Mouse (Mus musculus) embryonic facial prominence, embryonic 11.5 days (tissue): ENCODE data around the gene Clasp2. TPM values are rescaled to one million over a fixed set of nuclear protein-coding genes. Genes with fewer than 3 reads are reported as not detected.
"Not testable (repeated sequence)": the region's sequence is repeated elsewhere in the genome, so short reads cannot be mapped to it uniquely, and the experiment has no call there.

Experiments
- ATAC-seq: fragments of 200-750 bp; cut with Nextera tagmentation; replicated peaks from 2 replicates; pipeline ENCODE4 v1.8.0; 2017; ENCODE audit warnings: low read depth; ENCODE audit not compliant: insufficient number of reproducible peaks, low FRiP score, low TSS enrichment
- DNase-seq: peaks from one replicate; pipeline ENCODE4 v3.0.0-alpha.2; 2015; ENCODE audit warnings: low spot score
- H3K27ac ChIP-seq: fragments of 300-500 bp; sonication (generic); replicated peaks from 2 replicates; pipeline ENCODE4 v1.5.1; 2014; ENCODE audit warnings: mild to moderate bottlenecking, low read depth, low read length, control low read depth
- H3K27me3 ChIP-seq: fragments of 300-500 bp; sonication (generic); 2 replicates; pipeline ENCODE4 v1.6.1; 2014; ENCODE audit warnings: mild to moderate bottlenecking, low read length, moderate library complexity, mixed read lengths; ENCODE audit not compliant: control insufficient read depth, insufficient read depth
- H3K36me3 ChIP-seq: fragments of 300-500 bp; sonication (generic); replicated peaks from 2 replicates; pipeline ENCODE4 v1.6.1; 2014; ENCODE audit warnings: low read depth, mild to moderate bottlenecking, low read length, moderate library complexity, mixed read lengths; ENCODE audit not compliant: control insufficient read depth, insufficient read depth
- H3K4me1 ChIP-seq: fragments of 300-500 bp; sonication (generic); 2 replicates; pipeline ENCODE4 v1.6.1; 2014; ENCODE audit warnings: low read length, mixed read lengths; ENCODE audit not compliant: control insufficient read depth, insufficient read depth
- H3K4me2 ChIP-seq: fragments of 300-500 bp; sonication (generic); 2 replicates; pipeline ENCODE4 v1.6.1; 2014; ENCODE audit warnings: low read depth, mild to moderate bottlenecking, control low read depth, low read length, moderate library complexity
- H3K4me3 ChIP-seq: fragments of 300-500 bp; sonication (generic); 2 replicates; pipeline ENCODE4 v1.5.1; 2014; ENCODE audit warnings: low read depth, low read length, control low read depth
- H3K9ac ChIP-seq: fragments of 300-500 bp; sonication (generic); replicated peaks from 2 replicates; pipeline ENCODE4 v1.6.1; 2014; ENCODE audit warnings: mild to moderate bottlenecking, control low read depth, low read length
- H3K9me3 ChIP-seq: fragments of 300-500 bp; sonication (generic); replicated peaks from 2 replicates; pipeline ENCODE4 v1.6.1; 2016; ENCODE audit warnings: mild to moderate bottlenecking, low read length, inconsistent platforms, mixed read lengths; ENCODE audit not compliant: control insufficient read depth
- WGBS: fragments of 180-500 bp; shearing (Covaris S2); extraction: QIAGEN DNeasy Blood & Tissue Kit; methylation state at CpG from one replicate; pipeline ENCODE4 v1.1.7; 2014; 5-methylcytosine and 5-hydroxymethylcytosine counted together
- polyA plus RNA-seq: library from polyadenylated mRNA; unstranded; fragments of >200 nt; fragmentation: Nextera tagmentation; extraction: Ambion mirVana; gene quantifications from 2 replicates; pipeline ENCODE4 v1.2.1, GENCODE M21; 2014

Gene Clasp2
- polyA plus RNA-seq, 1 experiment from 2014 or later: 30.2 TPM

DNA sequence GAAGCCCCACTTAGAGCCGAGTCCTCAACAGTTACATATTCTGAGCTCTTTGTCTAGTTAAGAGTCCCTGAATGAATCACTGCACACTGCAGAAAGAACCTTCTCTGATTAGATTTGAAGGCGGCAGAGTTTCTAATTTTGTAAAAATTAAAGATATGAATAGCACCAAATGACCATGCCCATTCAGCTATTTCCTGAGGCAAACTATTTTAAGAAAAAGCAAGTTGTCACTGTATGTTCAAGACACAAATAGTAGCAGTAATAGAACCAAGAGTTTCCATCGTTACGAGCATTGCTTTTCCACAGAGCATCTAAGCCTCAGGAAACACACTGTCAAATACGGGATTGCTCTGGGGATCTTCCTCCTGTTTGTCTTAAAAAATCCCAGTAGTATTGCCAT, 126.7 kb downstream of the Clasp2 start:
- Histone ChIP-seq H3K27ac (no peak overlapping the region), H3K4me3 (no peak overlapping the region), H3K9me3 (no peaks in the 10 kb centered on the region), H3K27me3 (no peaks in the 10 kb centered on the region), H3K36me3 (peaks cover 3% of the 10 kb centered on the region), H3K9ac (no peak overlapping the region), H3K4me2 (no peak overlapping the region), H3K4me1 (no peaks in the 10 kb centered on the region)
- ATAC-seq (no peak), DNase-seq (no peak)
- WGBS: 93% methylated on average over 5 of the region's 5 CpGs

DNA sequence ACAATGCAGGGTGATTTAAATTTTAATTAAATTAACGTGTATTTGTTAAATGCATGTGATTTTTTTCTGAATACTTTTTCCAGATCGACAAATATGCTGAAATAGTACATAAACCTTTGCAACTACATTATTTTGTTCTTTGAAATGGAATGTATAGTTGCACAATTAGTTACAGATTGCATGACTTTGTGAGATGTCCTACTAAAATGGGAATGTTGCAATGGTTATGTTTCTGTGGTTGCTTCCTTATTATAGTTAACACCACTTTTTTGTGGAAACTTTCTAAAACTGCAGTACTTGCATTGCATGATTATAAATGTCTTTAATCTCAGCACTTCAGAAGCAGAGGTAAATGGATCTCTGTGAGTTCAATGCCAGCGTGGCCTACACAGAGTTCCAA, 153.6 kb downstream of the Clasp2 start:
- no peak overlapping the region for H3K4me2 ChIP-seq
- H3K27ac ChIP-seq: no peak overlapping the region
- DNase-seq (no peak), ATAC-seq (no peak)
- no peak overlapping the region for H3K9ac ChIP-seq
- H3K9me3 ChIP-seq: no peaks in the 10 kb centered on the region
- no peaks in the 10 kb centered on the region for H3K4me1 ChIP-seq
- 91% methylated on average over 3 of the region's 3 CpGs for WGBS
- H3K4me3 ChIP-seq: no peak overlapping the region
- no peaks in the 10 kb centered on the region for H3K27me3 ChIP-seq
- H3K36me3 ChIP-seq: 0 out of 2 replicates have a peak, but pooled peaks cover 2% of the 10 kb centered on the region

DNA sequence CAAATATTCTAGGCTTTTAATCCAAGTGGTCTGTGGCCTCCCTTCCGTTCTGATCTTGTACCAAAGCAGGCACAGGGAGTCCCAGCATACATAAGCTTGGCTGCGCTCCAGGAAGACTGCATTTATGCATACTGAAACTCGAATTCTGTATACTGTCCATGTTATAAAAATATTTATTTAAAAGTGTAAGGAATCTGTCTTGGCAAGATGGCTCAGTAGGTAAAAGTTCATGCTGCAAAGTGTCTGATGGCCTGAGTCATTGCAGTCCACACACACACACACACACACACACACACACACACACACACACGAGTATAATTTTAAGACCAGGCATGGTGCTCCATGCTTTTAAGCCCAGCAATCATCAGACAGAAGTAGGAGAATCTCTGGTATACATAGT, 161.9 kb downstream of the Clasp2 start:
- Histone ChIP-seq H3K4me2 (no peak overlapping the region), H3K9ac (no peak overlapping the region), H3K27ac (no peak overlapping the region), H3K9me3 (no peaks in the 10 kb centered on the region), H3K36me3 (peaks cover 2% of the 10 kb centered on the region), H3K27me3 (no peaks in the 10 kb centered on the region), H3K4me3 (no peak overlapping the region), H3K4me1 (no peaks in the 10 kb centered on the region)
- DNase-seq (no peak), ATAC-seq (no peak)
- 89% methylated on average over 4 of the region's 4 CpGs for WGBS

DNA sequence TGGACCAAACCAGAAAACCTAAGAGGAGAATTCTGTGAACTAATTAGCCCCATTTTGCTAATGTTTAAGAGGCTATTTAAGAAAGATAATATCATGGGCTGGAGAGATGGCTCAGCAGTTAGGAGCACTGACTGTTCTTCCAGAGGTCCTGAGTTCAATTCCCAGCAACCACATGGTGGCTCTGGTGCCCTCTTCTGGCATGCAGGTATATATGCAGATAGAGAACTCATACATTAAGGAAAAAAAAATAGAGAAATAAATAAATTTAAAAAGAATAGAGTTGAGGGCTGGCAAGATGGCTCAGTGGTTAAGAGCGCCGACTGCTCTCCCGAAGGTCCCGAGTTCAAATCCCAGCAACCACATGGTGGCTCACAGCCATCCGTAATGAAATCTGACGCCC, 163.0 kb downstream of the Clasp2 start:
- H3K4me3 ChIP-seq, H3K4me1 ChIP-seq, H3K9me3 ChIP-seq, H3K9ac ChIP-seq, H3K27ac ChIP-seq, H3K27me3 ChIP-seq, H3K4me2 ChIP-seq, ATAC-seq, H3K36me3 ChIP-seq, DNase-seq: not testable (repeated sequence)
- WGBS: 89% methylated on average over 6 of the region's 6 CpGs

DNA sequence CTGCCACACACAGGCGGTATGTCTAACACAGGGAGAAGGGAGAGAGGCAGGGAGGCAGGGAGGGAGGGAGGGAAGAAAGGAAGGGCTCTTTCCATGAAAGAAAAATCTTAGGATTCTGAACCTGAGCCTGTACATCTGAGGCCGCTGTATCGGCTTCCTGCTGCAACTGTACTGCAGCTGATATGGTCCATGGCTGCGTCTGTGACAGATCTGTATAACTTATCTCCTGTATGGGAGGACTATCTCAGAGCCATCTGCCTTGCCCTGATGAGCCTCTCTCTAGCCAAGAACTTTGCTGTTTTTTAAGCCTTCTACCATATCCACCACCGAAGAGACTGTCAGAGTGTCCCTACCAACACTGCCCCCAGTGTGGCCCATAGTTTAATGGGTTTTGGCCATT, 174.5 kb downstream of the Clasp2 start:
- Histone ChIP-seq H3K9me3 (no peaks in the 10 kb centered on the region), H3K4me1 (no peaks in the 10 kb centered on the region), H3K4me2 (no peak overlapping the region), H3K36me3 (no peaks in the 10 kb centered on the region; the same call in 1 of the 2 replicates), H3K27me3 (no peaks in the 10 kb centered on the region), H3K27ac (no peak overlapping the region), H3K4me3 (no peak overlapping the region), H3K9ac (no peak overlapping the region)
- no peak for ATAC-seq
- 95% methylated on average over 5 of the region's 5 CpGs for WGBS
- no peak for DNase-seq

DNA sequence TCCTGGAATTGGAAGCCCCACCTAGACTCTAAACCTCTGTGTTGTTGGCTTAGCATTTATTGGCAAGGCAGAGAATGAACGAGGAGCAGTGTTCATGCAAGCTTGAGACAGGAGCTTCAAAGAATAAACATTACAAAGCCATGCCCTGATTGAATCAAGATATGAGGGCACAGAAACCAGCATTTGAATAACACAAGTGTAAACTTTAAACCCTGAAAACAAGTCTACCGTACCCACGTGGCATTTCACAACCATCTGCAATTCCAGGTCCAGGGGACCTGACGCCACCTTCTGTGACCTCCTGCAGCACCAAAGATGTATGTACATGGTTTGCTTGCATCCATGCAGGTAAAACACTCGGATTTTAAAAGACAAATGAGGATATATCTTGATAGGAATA, 181.4 kb downstream of the Clasp2 start:
- Histone ChIP-seq H3K4me1 (no peaks in the 10 kb centered on the region), H3K9ac (no peak overlapping the region), H3K36me3 (no peaks in the 10 kb centered on the region), H3K4me2 (no peak overlapping the region), H3K27ac (no peak overlapping the region), H3K4me3 (no peak overlapping the region), H3K27me3 (no peaks in the 10 kb centered on the region), H3K9me3 (no peaks in the 10 kb centered on the region)
- ATAC-seq: no peak
- WGBS: 93% methylated on average over 5 of the region's 5 CpGs
- DNase-seq: no peak

DNA sequence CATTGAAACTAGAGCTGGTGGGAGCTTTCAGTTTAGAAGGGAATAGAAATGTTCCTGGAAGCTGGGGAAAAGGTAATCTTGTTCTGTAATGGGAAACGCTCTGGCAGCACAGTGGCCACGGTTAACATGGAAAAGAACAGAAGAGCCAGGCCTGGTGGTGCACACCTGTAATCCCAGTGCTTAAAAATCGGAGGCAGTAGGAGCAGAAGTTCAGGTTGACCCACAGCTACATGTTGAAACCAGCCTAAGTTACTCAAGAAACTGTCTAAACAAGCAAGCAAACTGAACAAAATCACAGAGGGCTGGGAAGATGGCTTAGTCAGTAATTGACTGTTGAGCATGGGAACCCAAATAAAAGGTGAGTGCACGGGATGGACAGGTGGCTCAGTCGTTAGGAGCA, 183.6 kb downstream of the Clasp2 start:
- Histone ChIP-seq H3K4me1 (no peaks in the 10 kb centered on the region), H3K36me3 (no peaks in the 10 kb centered on the region), H3K27me3 (no peaks in the 10 kb centered on the region), H3K9me3 (no peaks in the 10 kb centered on the region), H3K27ac (no peak overlapping the region), H3K4me2 (no peak overlapping the region), H3K4me3 (no peak overlapping the region), H3K9ac (no peak overlapping the region)
- DNase-seq (no peak), ATAC-seq (no peak)
- 83% methylated on average over 5 of the region's 5 CpGs for WGBS

DNA sequence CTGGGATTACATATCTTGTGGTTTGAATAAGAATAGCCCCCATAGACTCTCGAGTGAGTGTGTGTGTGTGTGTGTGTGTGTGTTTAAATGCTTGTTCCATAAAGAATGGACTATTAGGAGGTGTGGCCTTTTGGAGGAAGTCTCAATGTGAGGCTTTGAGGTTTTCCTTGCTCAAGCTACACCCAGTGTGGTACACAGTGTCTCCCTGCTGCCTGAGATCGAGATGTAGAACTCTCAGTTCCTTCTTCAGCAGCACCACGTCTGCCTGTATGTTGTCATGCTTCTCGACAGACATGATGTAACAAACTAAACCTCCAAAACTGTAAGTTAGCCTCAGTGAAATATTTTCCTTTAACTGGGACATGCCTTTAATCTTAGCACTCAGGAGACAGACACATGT, 187.3 kb downstream of the Clasp2 start:
- 90% methylated on average over 4 of the region's 4 CpGs for WGBS
- Histone ChIP-seq H3K4me1 (no peaks in the 10 kb centered on the region), H3K4me2 (no peak overlapping the region), H3K27me3 (no peaks in the 10 kb centered on the region), H3K4me3 (no peak overlapping the region), H3K9ac (no peak overlapping the region), H3K27ac (no peak overlapping the region), H3K36me3 (no peaks in the 10 kb centered on the region), H3K9me3 (no peaks in the 10 kb centered on the region)
- no peak for ATAC-seq
- no peak for DNase-seq
